Mouse (Mus musculus): Measurements from ENCODE around the gene Gm27021.

Gm27021 gene

GRCm38 (mm10) chr8:120667561-120668373 is at the start of gene Gm27021, which contains the start of gene Cox4i1:
Gm27021 (minus strand) TSS chr8:120668079.
Cox4i1 (plus strand) TSS chr8:120668222.
- peak; percentile 80 to 89 for DNase-seq (ENCODE audit: low spot score in 2 of 2)

DNA sequence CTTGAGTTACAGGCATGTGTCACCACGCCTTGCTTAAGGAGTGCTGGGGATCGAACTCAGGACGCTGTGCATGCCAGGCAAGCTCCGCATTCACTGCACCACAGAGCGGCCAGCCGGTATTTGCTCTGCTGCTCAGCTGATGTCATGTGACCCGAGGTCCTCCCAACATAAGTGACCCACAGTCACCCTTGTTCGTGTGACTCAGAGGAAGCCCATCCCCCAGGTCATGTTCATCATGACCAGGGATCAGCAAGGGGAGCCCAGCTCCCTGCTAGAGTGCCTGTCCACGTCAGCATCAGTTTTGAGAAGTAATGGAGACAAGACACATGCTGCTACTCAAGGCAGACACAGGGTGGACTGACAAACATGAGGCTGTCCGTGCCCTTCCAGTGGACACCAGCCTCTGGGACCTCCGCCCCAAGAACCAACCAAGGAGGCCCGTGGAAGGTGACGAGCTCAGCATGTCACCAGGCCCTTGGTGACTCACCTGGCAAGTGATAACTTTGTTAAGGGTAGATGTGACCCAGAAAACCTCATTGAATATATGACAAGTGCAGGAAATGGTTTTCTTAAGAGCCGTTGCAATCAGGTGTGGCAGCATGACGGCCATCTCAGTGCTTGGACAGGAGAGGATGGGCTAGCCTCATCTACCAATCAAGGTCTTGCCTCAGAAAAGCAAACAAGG is 48.3 kb upstream of the Gm27021 start:
- DNase-seq (ENCODE audit: low spot score in 2 of 2) = no peak

DNA sequence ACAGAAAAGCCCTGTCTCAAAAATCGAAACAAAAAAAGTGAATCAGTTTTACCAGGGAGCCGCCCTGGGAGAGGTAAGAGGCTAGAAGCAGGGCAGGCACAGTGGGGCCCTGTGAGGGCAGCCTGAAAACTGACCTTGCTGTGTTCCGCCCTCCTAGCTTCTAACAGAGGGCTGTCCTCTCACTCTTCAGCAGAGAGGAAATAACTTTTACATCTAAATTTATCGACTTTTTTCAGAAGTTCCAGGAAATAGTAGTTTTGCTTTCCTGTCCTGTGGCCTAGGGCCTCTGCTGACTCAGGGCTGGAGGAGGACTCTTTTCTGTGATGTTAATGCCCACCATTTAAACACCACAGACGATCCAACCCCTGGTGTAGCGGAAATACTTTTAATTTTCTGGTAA is 47.3 kb upstream of the Gm27021 start:
- no peak for DNase-seq (ENCODE audit: low spot score in 2 of 2)

- no peak for DNase-seq (ENCODE audit: low spot score in 2 of 2)
Measured at GRCm38 (mm10) chr8:120709176-120709575, 41.3 kb upstream of the Gm27021 start.

- DNase-seq (ENCODE audit: low spot score in 2 of 2) = no peak
Measured at GRCm38 (mm10) chr8:120706193-120706592, 38.3 kb upstream of the Gm27021 start.

- no peak for DNase-seq (ENCODE audit: low spot score in 2 of 2)
Measured at GRCm38 (mm10) chr8:120705163-120705562, 37.3 kb upstream of the Gm27021 start.

DNA sequence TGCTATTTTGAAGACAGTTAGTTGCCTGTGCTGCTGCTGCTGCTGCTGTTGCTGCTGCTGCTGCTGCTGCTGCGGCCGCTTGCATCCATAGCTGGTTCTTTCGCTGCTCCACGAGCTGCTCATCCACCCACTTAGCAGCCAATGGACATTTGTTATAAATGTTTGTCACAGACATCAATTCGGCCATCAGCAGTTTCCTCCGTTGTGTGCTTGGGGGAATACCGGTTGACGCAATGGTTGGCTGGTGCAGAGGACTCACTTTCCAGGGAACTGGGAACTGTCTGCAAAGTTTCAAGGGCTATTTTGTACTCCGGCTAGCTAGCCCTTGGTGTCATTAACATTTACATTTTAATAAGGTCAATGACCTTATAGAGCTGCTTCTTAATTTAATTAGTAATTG is 36.3 kb upstream of the Gm27021 start:
- no peak for DNase-seq (ENCODE audit: low spot score in 2 of 2)

GRCm38 (mm10) chr8:120701758-120702465 is 34.0 kb upstream of the Gm27021 start:
- peak in 1 of 2 experiments; percentile 36 for DNase-seq (ENCODE audit: low spot score in 2 of 2)

DNA sequence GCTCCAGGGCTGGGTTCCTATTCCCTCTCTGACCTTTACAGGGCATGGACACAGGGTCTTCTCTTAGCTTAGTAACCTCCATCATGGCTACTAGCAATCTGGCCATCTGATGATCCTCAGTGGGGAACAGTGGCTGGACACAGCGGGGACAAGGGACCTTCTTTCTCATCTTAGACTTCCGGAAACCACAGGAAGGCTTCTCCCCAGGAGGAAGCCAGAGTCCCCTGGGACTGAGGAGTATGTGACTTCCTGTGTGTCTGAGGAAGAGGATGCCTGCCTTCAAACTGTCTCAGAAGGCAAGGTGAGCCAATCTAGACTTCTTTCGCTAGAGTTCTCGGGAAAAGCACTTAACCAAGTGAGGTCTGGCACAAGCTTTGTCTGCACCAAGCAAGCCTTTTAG is 32.2 kb upstream of the Gm27021 start:
- DNase-seq (ENCODE audit: low spot score in 2 of 2) = no peak

- DNase-seq (ENCODE audit: low spot score in 2 of 2) = no peak
Measured at GRCm38 (mm10) chr8:120699565-120699964, 31.7 kb upstream of the Gm27021 start.

DNA sequence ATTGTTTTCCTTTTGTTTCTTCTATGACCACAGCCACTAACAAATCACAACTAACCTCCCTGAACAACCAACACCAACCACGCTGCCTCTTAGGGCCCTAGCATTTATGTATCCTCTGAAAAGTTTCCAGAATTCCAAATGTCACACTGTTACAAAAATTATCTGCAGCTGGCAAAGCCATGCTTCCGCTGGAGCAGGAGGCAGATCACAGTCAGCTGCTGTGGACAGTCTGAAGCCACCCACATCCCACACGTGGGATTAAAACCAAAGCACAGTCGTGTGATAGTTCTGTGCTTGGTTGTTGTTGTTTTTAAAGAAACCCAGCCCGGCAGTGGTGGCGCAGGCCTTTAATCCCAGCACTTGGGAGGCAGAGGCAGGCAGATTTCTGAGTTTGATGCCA is 31.2 kb upstream of the Gm27021 start:
- no peak for DNase-seq (ENCODE audit: low spot score in 2 of 2)

DNA sequence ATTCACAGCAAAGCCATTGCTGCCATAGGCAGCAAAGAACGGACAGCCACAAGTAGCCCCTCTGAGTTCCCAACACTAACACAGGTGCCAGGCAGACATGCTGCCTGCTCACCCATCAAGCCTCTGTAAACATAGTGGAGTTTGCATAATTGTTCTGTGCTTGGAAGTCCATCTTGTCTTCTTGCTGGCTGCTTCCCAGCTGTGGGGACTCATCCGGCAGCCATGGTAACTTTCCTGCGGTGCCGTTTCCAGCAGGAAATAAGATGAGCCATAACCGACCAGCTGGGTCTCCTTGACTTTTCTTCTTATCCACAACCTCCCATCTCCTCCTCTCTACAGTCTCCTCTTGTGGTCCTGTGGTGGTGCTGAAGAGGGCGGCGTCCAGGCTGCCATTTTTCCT is 30.5 kb upstream of the Gm27021 start:
- DNase-seq (ENCODE audit: low spot score in 2 of 2) = no peak

DNA sequence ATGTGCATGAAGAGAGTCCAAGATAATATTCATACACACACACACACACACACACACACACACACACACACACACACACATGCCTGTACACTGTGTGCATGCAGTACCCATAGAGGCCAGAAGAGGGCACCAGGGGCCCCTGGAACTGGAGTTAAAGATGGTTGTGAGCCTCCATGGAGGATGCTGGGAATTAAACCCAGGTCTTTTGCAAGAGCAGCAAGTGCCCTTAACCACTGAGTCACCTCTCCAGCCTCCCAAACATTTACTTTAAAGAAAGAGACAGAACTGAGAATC is 30.0 kb upstream of the Gm27021 start:
- no peak for DNase-seq (ENCODE audit: low spot score in 2 of 2)

GRCm38 (mm10) chr8:120697154-120697978 is 29.5 kb upstream of the Gm27021 start:
- no peak for DNase-seq (ENCODE audit: low spot score in 2 of 2)

- DNase-seq (ENCODE audit: low spot score in 2 of 2) = no peak
Measured at GRCm38 (mm10) chr8:120696401-120697153, 28.7 kb upstream of the Gm27021 start.

DNA sequence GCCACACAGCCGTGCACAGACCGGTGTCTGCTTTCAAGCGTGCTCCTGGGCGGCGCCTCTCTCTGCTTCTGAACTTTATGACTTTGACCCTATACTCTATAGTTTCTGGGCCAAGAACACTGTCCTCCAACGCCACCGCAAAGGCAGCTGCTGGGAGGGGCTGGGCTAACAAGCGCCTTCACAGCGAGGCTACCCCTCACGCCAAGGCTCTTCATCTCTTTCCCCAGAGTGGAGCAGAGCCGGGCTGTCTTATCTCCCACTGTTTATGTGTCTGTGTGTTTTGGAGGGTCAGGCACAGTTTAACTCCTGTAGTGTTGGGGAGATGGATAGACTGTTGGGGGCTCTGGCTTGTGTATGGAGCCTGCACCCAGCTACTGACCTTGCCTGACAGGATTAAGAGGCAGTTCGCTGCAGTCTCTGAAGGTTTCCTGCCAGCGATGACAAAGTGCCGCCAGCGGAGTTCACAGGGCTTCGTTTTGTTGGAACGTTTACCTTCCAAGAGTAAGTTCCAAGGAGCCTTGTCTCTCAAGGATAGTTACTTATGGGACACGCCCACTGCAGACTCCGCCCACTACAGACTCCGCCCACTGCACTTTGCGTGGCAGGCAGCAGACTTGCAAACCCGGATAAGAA is 26.1 kb upstream of the Gm27021 start:
- no peak for DNase-seq (ENCODE audit: low spot score in 2 of 2)

DNA sequence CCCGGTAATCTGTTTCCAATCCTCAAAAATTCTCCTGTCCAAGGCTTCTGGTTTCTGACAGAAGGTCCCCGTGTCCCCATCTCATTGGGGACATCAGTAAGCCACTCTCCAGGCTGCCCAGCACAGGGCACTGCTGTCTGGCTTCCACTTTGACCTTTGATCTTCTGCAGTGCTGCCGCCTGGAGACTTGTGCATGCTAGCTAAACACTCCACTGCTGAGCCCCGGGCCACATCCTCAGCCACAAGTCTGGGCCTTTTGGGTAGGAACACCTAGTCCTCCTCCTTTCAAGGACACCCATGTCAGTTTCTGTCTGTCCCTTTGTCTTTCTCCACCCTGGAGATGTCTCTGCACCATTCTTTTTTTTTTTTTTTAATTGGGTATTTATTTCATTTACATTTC is 25.1 kb upstream of the Gm27021 start:
- DNase-seq (ENCODE audit: low spot score in 2 of 2) = no peak

DNA sequence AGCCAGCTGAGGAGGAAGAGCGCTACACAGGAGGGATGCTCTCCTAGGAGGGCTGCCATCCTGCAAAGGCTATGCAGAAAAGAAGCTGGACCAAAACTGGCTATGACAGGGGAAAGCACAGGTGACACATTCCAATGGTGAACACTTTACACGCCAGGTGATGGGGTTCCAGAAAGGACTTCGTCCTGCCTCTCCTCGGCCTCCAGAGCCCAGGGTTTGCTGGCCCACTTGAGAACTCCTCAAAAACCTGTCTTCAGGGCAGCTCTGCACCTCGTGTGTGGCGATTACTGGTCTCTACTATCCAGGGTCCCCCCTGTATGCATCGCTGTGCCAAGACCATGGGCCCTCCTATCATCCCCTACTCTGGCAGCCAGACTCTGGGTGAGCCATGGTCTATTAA is 20.6 kb upstream of the Gm27021 start:
- no peak for DNase-seq (ENCODE audit: low spot score in 2 of 2)

DNA sequence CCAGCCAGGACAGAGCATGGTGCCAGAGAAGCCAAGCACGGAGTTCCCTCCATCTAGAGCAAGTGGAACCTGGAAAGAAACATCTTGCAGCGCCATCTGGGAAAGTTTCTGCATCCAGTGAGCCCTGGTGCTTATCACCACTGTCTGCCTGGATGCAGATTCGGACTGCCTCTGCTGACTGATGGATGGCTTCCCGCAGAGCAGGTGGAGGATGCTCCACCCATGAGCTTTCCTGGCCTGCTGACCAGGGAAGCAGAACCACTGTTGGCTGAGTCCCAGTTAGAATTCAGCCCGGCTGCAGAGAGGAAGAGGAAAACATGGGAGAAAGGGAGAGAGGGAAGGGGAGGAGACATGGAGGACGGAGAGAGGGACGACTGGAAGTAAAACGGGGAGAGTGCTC is 19.9 kb upstream of the Gm27021 start:
- DNase-seq (ENCODE audit: low spot score in 2 of 2) = no peak

- DNase-seq (ENCODE audit: low spot score in 2 of 2) = no peak
Measured at GRCm38 (mm10) chr8:120686576-120686975, 18.7 kb upstream of the Gm27021 start.

DNA sequence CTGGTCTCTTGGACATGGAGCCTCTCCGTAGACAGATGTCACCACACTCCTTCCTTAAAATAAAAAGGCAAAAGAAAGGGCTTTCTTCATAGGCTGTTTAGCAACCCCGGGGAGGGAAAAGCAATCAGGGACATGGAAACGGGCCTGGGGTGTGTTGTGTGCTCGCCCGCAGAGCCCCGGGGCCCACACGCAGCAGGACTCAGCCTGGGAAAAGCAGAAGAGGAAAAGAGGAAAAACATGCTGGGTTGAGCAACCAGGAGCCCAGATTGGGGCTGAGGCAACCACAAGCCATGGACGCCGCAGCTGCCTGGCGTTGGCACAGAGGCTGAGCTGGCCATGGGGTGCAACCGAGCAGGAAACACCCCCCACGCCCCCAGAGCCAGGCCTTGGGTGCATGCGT is 18.2 kb upstream of the Gm27021 start:
- DNase-seq (ENCODE audit: low spot score in 2 of 2) = peak in 1 of 2 experiments; percentile 45

All from urinary bladder, postnatal 36 days (tissue).